Mouse (Mus musculus): ENCODE measurements at regions not wholly inside any gene's neighbourhood (a gene's known extent, or its start where the extent isn't known, plus 50 kb on each side); places are given as distances from the start of the nearest gene placed in this dataset.
"Not testable (repeated sequence)": the region's sequence is repeated elsewhere in the genome, so short reads cannot be mapped to it uniquely, and the experiment has no call there.

GRCm38 (mm10) chr14:89642836-89643235 is 1171.6 kb upstream of the Pcdh20 start:
- no peak for ATAC-seq (ENCODE audit: insufficient read depth, low FRiP score)
- no peaks in the 10 kb centered on the region for H3K4me1 ChIP-seq (ENCODE audit: control insufficient read depth, insufficient read depth, low read length)
- WGBS: 65% methylated on average over 6 of the region's 6 CpGs

GRCm38 (mm10) chr14:89639322-89639721 is 1168.1 kb upstream of the Pcdh20 start:
- Histone ChIP-seq H3K27ac (ENCODE audit: low read length) (no peak overlapping the region), H3K36me3 (ENCODE audit: control insufficient read depth, insufficient read depth, low read length) (no peaks in the 10 kb centered on the region), H3K9me3 (replicated peaks; ENCODE audit: control insufficient read depth, low read length) (no peaks in the 10 kb centered on the region), H3K27me3 (ENCODE audit: control insufficient read depth, insufficient read depth, low read length) (no peaks in the 10 kb centered on the region), H3K9ac (ENCODE audit: low read length) (no peak overlapping the region), H3K4me1 (ENCODE audit: control insufficient read depth, insufficient read depth, low read length) (peaks cover 3% of the 10 kb centered on the region; the same call in 1 of the 2 replicates), H3K4me3 (replicated peaks; ENCODE audit: low read length) (no peak overlapping the region), H3K4me2 (ENCODE audit: low read depth, low read length) (no peak overlapping the region)
- no peak for ATAC-seq (ENCODE audit: insufficient read depth, low FRiP score)
- WGBS: 43% methylated on average over 6 of the region's 6 CpGs

More at GRCm38 (mm10) chr14:89642836-89643235, 1171.6 kb upstream of the Pcdh20 start:
- H3K36me3 ChIP-seq (ENCODE audit: control insufficient read depth, insufficient read depth, low read length): no peaks in the 10 kb centered on the region
- no peak overlapping the region for H3K9ac ChIP-seq (ENCODE audit: low read length)
- H3K9me3 ChIP-seq (replicated peaks; ENCODE audit: control insufficient read depth, low read length): no peaks in the 10 kb centered on the region
- H3K4me2 ChIP-seq (ENCODE audit: low read depth, low read length): no peak overlapping the region
- no peak overlapping the region for H3K27ac ChIP-seq (ENCODE audit: low read length)
- H3K27me3 ChIP-seq (ENCODE audit: control insufficient read depth, insufficient read depth, low read length): no peaks in the 10 kb centered on the region
- no peak overlapping the region for H3K4me3 ChIP-seq (replicated peaks; ENCODE audit: low read length)

GRCm38 (mm10) chr14:89636689-89637088 is 1165.5 kb upstream of the Pcdh20 start:
- H3K4me2 ChIP-seq (ENCODE audit: low read depth, low read length): no peak overlapping the region
- WGBS: 69% methylated on average over 2 of the region's 2 CpGs
- H3K9ac ChIP-seq (ENCODE audit: low read length): no peak overlapping the region
- no peaks in the 10 kb centered on the region for H3K9me3 ChIP-seq (replicated peaks; ENCODE audit: control insufficient read depth, low read length)
- no peak overlapping the region for H3K27ac ChIP-seq (ENCODE audit: low read length)
- no peaks in the 10 kb centered on the region for H3K36me3 ChIP-seq (ENCODE audit: control insufficient read depth, insufficient read depth, low read length)
- H3K4me3 ChIP-seq (replicated peaks; ENCODE audit: low read length): no peak overlapping the region
- peaks cover 3% of the 10 kb centered on the region; the same call in 1 of the 2 replicates for H3K4me1 ChIP-seq (ENCODE audit: control insufficient read depth, insufficient read depth, low read length)
- H3K27me3 ChIP-seq (ENCODE audit: control insufficient read depth, insufficient read depth, low read length): no peaks in the 10 kb centered on the region
- ATAC-seq (ENCODE audit: insufficient read depth, low FRiP score): no peak

GRCm38 (mm10) chr14:89634559-89635124 is 1163.4 kb upstream of the Pcdh20 start:
- H3K9ac ChIP-seq (ENCODE audit: low read length): no peak overlapping the region
- ATAC-seq (ENCODE audit: insufficient read depth, low FRiP score): peak; percentile 80

GRCm38 (mm10) chr14:89633654-89634053 is 1162.5 kb upstream of the Pcdh20 start:
- 61% methylated on average over 1 of the region's 1 CpGs for WGBS
- ATAC-seq (ENCODE audit: insufficient read depth, low FRiP score): no peak
- Histone ChIP-seq H3K27ac (ENCODE audit: low read length) (no peak overlapping the region), H3K9ac (ENCODE audit: low read length) (no peak overlapping the region), H3K27me3 (ENCODE audit: control insufficient read depth, insufficient read depth, low read length) (no peaks in the 10 kb centered on the region), H3K4me2 (ENCODE audit: low read depth, low read length) (no peak overlapping the region), H3K4me1 (ENCODE audit: control insufficient read depth, insufficient read depth, low read length) (peaks cover 3% of the 10 kb centered on the region; the same call in 1 of the 2 replicates), H3K4me3 (replicated peaks; ENCODE audit: low read length) (no peak overlapping the region), H3K36me3 (ENCODE audit: control insufficient read depth, insufficient read depth, low read length) (no peaks in the 10 kb centered on the region), H3K9me3 (replicated peaks; ENCODE audit: control insufficient read depth, low read length) (no peaks in the 10 kb centered on the region)

More at GRCm38 (mm10) chr14:89634559-89635124, 1163.4 kb upstream of the Pcdh20 start:
- Histone ChIP-seq H3K4me1 (ENCODE audit: control insufficient read depth, insufficient read depth, low read length) (peaks cover 3% of the 10 kb centered on the region; the same call in 1 of the 2 replicates), H3K36me3 (ENCODE audit: control insufficient read depth, insufficient read depth, low read length) (no peaks in the 10 kb centered on the region), H3K27me3 (ENCODE audit: control insufficient read depth, insufficient read depth, low read length) (no peaks in the 10 kb centered on the region), H3K4me3 (replicated peaks; ENCODE audit: low read length) (no peak overlapping the region), H3K9me3 (replicated peaks; ENCODE audit: control insufficient read depth, low read length) (no peaks in the 10 kb centered on the region), H3K4me2 (ENCODE audit: low read depth, low read length) (no peak overlapping the region), H3K27ac (ENCODE audit: low read length) (no peak overlapping the region)
- WGBS: 20% methylated on average over 1 of the region's 1 CpGs

- Histone ChIP-seq H3K4me1 (ENCODE audit: control insufficient read depth, insufficient read depth, low read length) (no peaks in the 10 kb centered on the region), H3K9ac (ENCODE audit: low read length) (no peak overlapping the region), H3K36me3 (ENCODE audit: control insufficient read depth, insufficient read depth, low read length) (no peaks in the 10 kb centered on the region), H3K4me2 (ENCODE audit: low read depth, low read length) (no peak overlapping the region), H3K27ac (ENCODE audit: low read length) (no peak overlapping the region), H3K27me3 (ENCODE audit: control insufficient read depth, insufficient read depth, low read length) (no peaks in the 10 kb centered on the region), H3K9me3 (replicated peaks; ENCODE audit: control insufficient read depth, low read length) (no peaks in the 10 kb centered on the region), H3K4me3 (replicated peaks; ENCODE audit: low read length) (no peak overlapping the region)
- 57% methylated on average over 2 of the region's 2 CpGs for WGBS
- no peak for ATAC-seq (ENCODE audit: insufficient read depth, low FRiP score)
Measured at GRCm38 (mm10) chr14:89610670-89611069, 1139.5 kb upstream of the Pcdh20 start.

- H3K27me3 ChIP-seq (ENCODE audit: control insufficient read depth, insufficient read depth, low read length); H3K4me2 ChIP-seq (ENCODE audit: low read depth, low read length); H3K9ac ChIP-seq (ENCODE audit: low read length); H3K9me3 ChIP-seq (replicated peaks; ENCODE audit: control insufficient read depth, low read length); H3K4me3 ChIP-seq (replicated peaks; ENCODE audit: low read length); H3K36me3 ChIP-seq (ENCODE audit: control insufficient read depth, insufficient read depth, low read length); H3K4me1 ChIP-seq (ENCODE audit: control insufficient read depth, insufficient read depth, low read length): not testable (repeated sequence)
- peak; percentile 60; the same call in 1 of the 2 replicates for ATAC-seq (ENCODE audit: insufficient read depth, low FRiP score)
- 41% methylated on average over 10 of the region's 10 CpGs for WGBS
- H3K27ac ChIP-seq (ENCODE audit: low read length): peak overlapping the region; percentile 9
Measured at GRCm38 (mm10) chr14:89609666-89610448, 1138.7 kb upstream of the Pcdh20 start.

- Histone ChIP-seq H3K4me1 (ENCODE audit: control insufficient read depth, insufficient read depth, low read length) (no peaks in the 10 kb centered on the region), H3K9me3 (replicated peaks; ENCODE audit: control insufficient read depth, low read length) (no peaks in the 10 kb centered on the region), H3K4me3 (replicated peaks; ENCODE audit: low read length) (no peak overlapping the region), H3K27me3 (ENCODE audit: control insufficient read depth, insufficient read depth, low read length) (no peaks in the 10 kb centered on the region), H3K9ac (ENCODE audit: low read length) (no peak overlapping the region), H3K27ac (ENCODE audit: low read length) (no peak overlapping the region), H3K36me3 (ENCODE audit: control insufficient read depth, insufficient read depth, low read length) (no peaks in the 10 kb centered on the region), H3K4me2 (ENCODE audit: low read depth, low read length) (no peak overlapping the region)
- 67% methylated on average over 1 of the region's 1 CpGs for WGBS
- peak; percentile 21; the same call in 1 of the 2 replicates for ATAC-seq (ENCODE audit: insufficient read depth, low FRiP score)
Measured at GRCm38 (mm10) chr14:89607550-89607949, 1136.4 kb upstream of the Pcdh20 start.

GRCm38 (mm10) chr14:89597812-89598211 is 1126.6 kb upstream of the Pcdh20 start:
- Histone ChIP-seq H3K36me3 (ENCODE audit: control insufficient read depth, insufficient read depth, low read length) (no peaks in the 10 kb centered on the region), H3K27ac (ENCODE audit: low read length) (no peak overlapping the region), H3K4me3 (replicated peaks; ENCODE audit: low read length) (no peak overlapping the region), H3K4me2 (ENCODE audit: low read depth, low read length) (no peak overlapping the region), H3K27me3 (ENCODE audit: control insufficient read depth, insufficient read depth, low read length) (no peaks in the 10 kb centered on the region), H3K4me1 (ENCODE audit: control insufficient read depth, insufficient read depth, low read length) (no peaks in the 10 kb centered on the region), H3K9ac (ENCODE audit: low read length) (no peak overlapping the region), H3K9me3 (replicated peaks; ENCODE audit: control insufficient read depth, low read length) (no peaks in the 10 kb centered on the region)
- 71% methylated on average over 1 of the region's 1 CpGs for WGBS
- no peak for ATAC-seq (ENCODE audit: insufficient read depth, low FRiP score)

All from stomach, embryonic 16.5 days (tissue).